Mouse (Mus musculus) CD8-positive naive resting alpha-beta T cell, adult 57 days (primary cell): ENCODE data around the gene Eif3b. TPM values are rescaled to one million over a fixed set of nuclear protein-coding genes. Genes with fewer than 3 reads are reported as not detected.

Experiments used
- total RNA-seq: library from RNA; stranded (reverse); gene quantifications from one replicate; pipeline ENCODE4 v1.2.4, GENCODE M21; 2023

Eif3b gene
- 112 TPM for total RNA-seq

GRCm38 (mm10) chr5:140418489-140419441, at the start of gene Eif3b:
Gene Eif3b (plus strand): TSS chr5:140419328.

GRCm38 (mm10) chr5:140388588-140389576, 30.2 kb upstream of the Eif3b start, which contains the start of gene Snx8:
Gene Snx8 (minus strand): TSS chr5:140389262.

GRCm38 (mm10) chr5:140445345-140445744, 26.2 kb downstream of the Eif3b start, which contains the start of gene Gm4869:
Gene Gm4869 (plus strand): TSS chr5:140445645.

Other genes starting within 250 kb of the Eif3b start
- 34.8 TPM for gene Mad1l1, start 97.8 kb upstream of the Eif3b start, total RNA-seq
- gene Nudt1, start 97.7 kb upstream of the Eif3b start, total RNA-seq = 7.9 TPM
- 5.8 TPM for gene Mrm2, start 87.4 kb upstream of the Eif3b start, total RNA-seq
- gene Snx8, start 30.1 kb upstream of the Eif3b start, total RNA-seq = 16.3 TPM
- gene Gm4869, start 26.3 kb downstream of the Eif3b start, total RNA-seq = not detected
- gene Chst12, start 86.2 kb downstream of the Eif3b start, total RNA-seq = 13.0 TPM
- gene Grifin, start 145.7 kb downstream of the Eif3b start, total RNA-seq = 1.9 TPM
- gene Lfng, start 188.0 kb downstream of the Eif3b start, total RNA-seq = 136 TPM
- gene Ttyh3, start 229.7 kb downstream of the Eif3b start, total RNA-seq = 66.0 TPM